Mouse (Mus musculus) limb, embryonic 13.5 days (tissue): ENCODE data around the gene Tiam1. TPM values are rescaled to one million over a fixed set of nuclear protein-coding genes. Genes with fewer than 3 reads are reported as not detected.

Source experiments
- ATAC-seq: fragments of 200-750 bp; cut with Nextera tagmentation; 2 replicates; pipeline ENCODE4 v1.8.0; 2017; ENCODE audit warnings: low read depth, moderate number of reproducible peaks, moderate TSS enrichment; ENCODE audit not compliant: low FRiP score
- H3K27ac ChIP-seq: fragments of 300-500 bp; sonication (generic); 2 replicates; pipeline ENCODE4 v1.5.1; 2015; ENCODE audit warnings: inconsistent platforms, mild to moderate bottlenecking, moderate library complexity
- H3K27me3 ChIP-seq: fragments of 300-500 bp; sonication (generic); 2 replicates; pipeline ENCODE4 v1.6.1; 2015; ENCODE audit warnings: mild to moderate bottlenecking, inconsistent platforms
- H3K36me3 ChIP-seq: fragments of 300-500 bp; sonication (generic); 2 replicates; pipeline ENCODE4 v1.6.1; 2015; ENCODE audit warnings: inconsistent platforms, mild to moderate bottlenecking, moderate library complexity
- H3K4me1 ChIP-seq: fragments of 300-500 bp; sonication (generic); 2 replicates; pipeline ENCODE4 v1.6.1; 2015; ENCODE audit warnings: inconsistent platforms
- H3K4me2 ChIP-seq: fragments of 300-500 bp; sonication (generic); replicated peaks from 2 replicates; pipeline ENCODE4 v1.6.1; 2015; ENCODE audit warnings: inconsistent platforms, mild to moderate bottlenecking, moderate library complexity
- H3K4me3 ChIP-seq: fragments of 300-500 bp; sonication (generic); 2 replicates; pipeline ENCODE4 v1.5.1; 2015; ENCODE audit warnings: moderate library complexity, mild to moderate bottlenecking, inconsistent platforms
- H3K9ac ChIP-seq: fragments of 300-500 bp; sonication (generic); 2 replicates; pipeline ENCODE4 v1.6.1; 2015; ENCODE audit warnings: mild to moderate bottlenecking, inconsistent platforms
- H3K9me3 ChIP-seq: fragments of 300-500 bp; sonication (generic); 2 replicates; pipeline ENCODE4 v1.6.1; 2016; ENCODE audit warnings: inconsistent platforms
- WGBS: fragments of 180-500 bp; shearing (Covaris S2); methylation state at CpG from one replicate; pipeline ENCODE4 v1.1.7; 2015; 5-methylcytosine and 5-hydroxymethylcytosine counted together
- polyA plus RNA-seq: library from polyadenylated mRNA; unstranded; fragments of >200 nt; fragmentation: Nextera tagmentation; extraction: Ambion mirVana; gene quantifications from 2 replicates; pipeline ENCODE4 v1.2.1, GENCODE M21; 2015

The Tiam1 gene
- polyA plus RNA-seq, 1 experiment from 2014 or later, result 55.0 TPM

DNA sequence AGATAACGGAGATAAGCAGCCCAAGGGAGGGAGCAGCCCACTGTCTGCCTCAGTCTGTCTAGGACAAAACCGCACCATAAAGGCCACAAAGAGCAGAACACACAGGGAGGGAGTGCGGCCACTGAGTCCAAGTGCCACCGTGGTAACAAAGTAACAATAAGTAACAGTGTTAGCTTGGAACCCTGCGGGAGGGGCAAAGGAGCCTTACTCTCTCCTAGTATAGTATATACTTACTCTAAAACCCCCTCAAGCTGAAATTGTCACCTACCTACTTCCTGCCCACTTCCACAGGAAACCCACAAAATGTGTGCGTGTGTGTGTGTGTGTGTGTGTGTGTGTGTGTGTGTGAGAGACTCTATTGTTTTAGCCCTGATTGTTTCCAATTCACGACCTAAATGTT lies 205.3 kb downstream of the Tiam1 start:
- ATAC-seq, result no peak
- Histone ChIP-seq H3K9ac (no peak overlapping the region), H3K27me3 (no peaks in the 10 kb centered on the region), H3K36me3 (no peaks in the 10 kb centered on the region), H3K4me1 (peaks cover 40% of the 10 kb centered on the region), H3K4me3 (no peak overlapping the region), H3K9me3 (no peaks in the 10 kb centered on the region), H3K4me2 (no peak overlapping the region), H3K27ac (no peak overlapping the region; the same call in 1 of the 2 replicates)
- 54% methylated on average over 7 of the region's 7 CpGs for WGBS

DNA sequence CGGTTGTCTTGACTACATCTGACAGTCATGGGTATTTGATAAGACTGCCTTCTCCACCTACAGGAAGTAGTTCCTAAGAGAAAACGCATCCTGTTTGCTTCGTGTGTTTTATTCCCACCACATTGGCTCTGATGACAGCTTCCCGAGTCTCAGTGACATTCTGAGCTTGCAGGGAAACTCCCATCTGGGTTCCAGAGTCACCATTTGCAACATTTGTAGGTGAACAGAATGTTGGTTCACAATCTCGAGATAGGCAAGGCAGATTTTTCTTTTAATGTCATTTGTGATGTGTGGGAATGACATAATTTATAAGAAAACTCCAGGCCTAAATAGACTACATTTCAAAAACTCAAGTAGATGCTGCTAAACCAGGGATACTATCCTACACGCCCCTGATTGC lies 207.0 kb downstream of the Tiam1 start:
- no peak overlapping the region for H3K27ac ChIP-seq
- no peak overlapping the region for H3K4me3 ChIP-seq
- no peaks in the 10 kb centered on the region for H3K27me3 ChIP-seq
- ATAC-seq, result no peak
- 71% methylated on average over 6 of the region's 6 CpGs for WGBS
- H3K4me1 ChIP-seq, result peaks cover 31% of the 10 kb centered on the region
- no peak overlapping the region for H3K9ac ChIP-seq
- no peaks in the 10 kb centered on the region for H3K9me3 ChIP-seq
- H3K36me3 ChIP-seq, result no peaks in the 10 kb centered on the region
- H3K4me2 ChIP-seq, result no peak overlapping the region

GRCm38 (mm10) chr16:89935398-89935797 lies 208.2 kb downstream of the Tiam1 start:
- ATAC-seq, result no peak
- no peak overlapping the region for H3K9ac ChIP-seq
- H3K4me2 ChIP-seq, result no peak overlapping the region
- no peaks in the 10 kb centered on the region for H3K9me3 ChIP-seq
- peaks cover 29% of the 10 kb centered on the region for H3K4me1 ChIP-seq
- WGBS, result 78% methylated on average over 12 of the region's 12 CpGs
- no peaks in the 10 kb centered on the region for H3K27me3 ChIP-seq
- H3K36me3 ChIP-seq, result no peaks in the 10 kb centered on the region; the same call in 1 of the 2 replicates
- H3K4me3 ChIP-seq, result no peak overlapping the region
- H3K27ac ChIP-seq, result no peak overlapping the region

DNA sequence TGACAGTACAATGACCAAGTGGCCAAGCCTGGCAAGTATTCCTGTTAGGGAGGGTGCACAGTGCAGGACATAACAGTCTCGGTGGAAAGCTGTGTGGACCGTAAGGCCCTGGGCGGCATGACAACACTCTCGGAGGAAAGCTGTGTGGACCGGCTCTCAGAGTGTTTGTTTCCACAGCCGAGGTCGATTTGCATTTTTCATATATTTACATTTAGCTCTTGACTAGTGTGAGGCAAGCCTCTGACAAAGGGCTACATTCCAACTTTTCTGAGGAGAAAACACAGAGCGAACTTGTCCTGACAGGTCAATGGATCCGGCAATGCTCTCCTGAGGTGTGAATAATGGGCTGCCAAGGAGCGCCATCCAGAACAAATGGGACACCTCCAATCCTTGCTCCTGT lies 209.0 kb downstream of the Tiam1 start:
- no peak for ATAC-seq
- H3K4me3 ChIP-seq, result no peak overlapping the region
- peaks cover 29% of the 10 kb centered on the region for H3K4me1 ChIP-seq
- H3K27ac ChIP-seq, result no peak overlapping the region
- no peaks in the 10 kb centered on the region; the same call in 1 of the 2 replicates for H3K36me3 ChIP-seq
- H3K9me3 ChIP-seq, result peaks cover 2% of the 10 kb centered on the region; the same call in 1 of the 2 replicates
- 76% methylated on average over 10 of the region's 10 CpGs for WGBS
- no peak overlapping the region for H3K4me2 ChIP-seq
- H3K27me3 ChIP-seq, result no peaks in the 10 kb centered on the region
- no peak overlapping the region for H3K9ac ChIP-seq

GRCm38 (mm10) chr16:89933976-89934375 lies 209.6 kb downstream of the Tiam1 start:
- no peaks in the 10 kb centered on the region for H3K27me3 ChIP-seq
- H3K27ac ChIP-seq, result no peak overlapping the region
- WGBS, result 48% methylated on average over 7 of the region's 7 CpGs

GRCm38 (mm10) chr16:89928611-89929010 lies 215.0 kb downstream of the Tiam1 start:
- Histone ChIP-seq H3K4me1 (peaks cover 13% of the 10 kb centered on the region), H3K27me3 (no peaks in the 10 kb centered on the region), H3K4me2 (no peak overlapping the region), H3K9ac (no peak overlapping the region), H3K4me3 (no peak overlapping the region), H3K27ac (no peak overlapping the region), H3K36me3 (no peaks in the 10 kb centered on the region; the same call in 1 of the 2 replicates), H3K9me3 (peaks cover 7% of the 10 kb centered on the region; the same call in 1 of the 2 replicates)
- 84% methylated on average over 7 of the region's 7 CpGs for WGBS
- ATAC-seq, result no peak

More at GRCm38 (mm10) chr16:89933976-89934375, 209.6 kb downstream of the Tiam1 start:
- Histone ChIP-seq H3K4me3 (no peak overlapping the region), H3K4me2 (no peak overlapping the region), H3K9me3 (peaks cover 7% of the 10 kb centered on the region; the same call in 1 of the 2 replicates), H3K9ac (no peak overlapping the region), H3K4me1 (peaks cover 24% of the 10 kb centered on the region), H3K36me3 (no peaks in the 10 kb centered on the region; the same call in 1 of the 2 replicates)
- no peak for ATAC-seq

DNA sequence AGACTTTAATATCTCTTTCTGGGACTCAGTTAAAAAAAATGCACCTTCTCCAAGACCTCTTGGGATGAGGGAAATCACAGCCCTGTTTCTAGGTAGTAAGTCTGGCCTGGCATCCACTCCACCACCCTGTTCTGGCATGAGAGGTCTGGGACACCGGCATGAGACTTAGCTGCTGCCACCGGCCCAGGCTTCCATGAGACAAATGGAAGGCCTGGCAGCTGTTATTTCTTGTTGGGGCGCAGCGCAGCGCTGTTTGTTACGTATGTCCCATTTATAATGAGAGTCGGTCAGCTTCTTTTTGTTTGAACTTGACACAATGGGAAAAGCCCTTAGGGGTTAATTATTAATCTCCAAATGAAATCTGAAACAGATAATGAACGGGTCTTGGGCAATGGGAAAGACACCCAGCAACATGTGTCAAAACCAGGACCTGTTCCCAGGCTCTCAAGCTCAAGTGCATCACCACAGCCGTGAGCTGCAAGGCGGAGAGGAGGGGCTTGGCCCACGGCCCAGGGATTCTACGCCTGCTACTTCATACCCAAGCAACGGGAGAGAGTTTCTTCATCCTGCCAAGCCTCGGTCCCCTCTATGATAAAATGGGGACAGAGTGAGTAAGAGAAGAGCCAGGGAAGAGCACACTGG lies 219.2 kb downstream of the Tiam1 start:
- Histone ChIP-seq H3K9me3 (0 out of 2 replicates have a peak, but pooled peaks cover 2% of the 10 kb centered on the region), H3K4me3 (no peak overlapping the region), H3K36me3 (no peaks in the 10 kb centered on the region), H3K4me1 (peaks cover 26% of the 10 kb centered on the region), H3K27me3 (no peaks in the 10 kb centered on the region), H3K4me2 (no peak overlapping the region), H3K9ac (no peak overlapping the region), H3K27ac (no peak overlapping the region)
- ATAC-seq, result no peak
- WGBS, result 65% methylated on average over 14 of the region's 14 CpGs

DNA sequence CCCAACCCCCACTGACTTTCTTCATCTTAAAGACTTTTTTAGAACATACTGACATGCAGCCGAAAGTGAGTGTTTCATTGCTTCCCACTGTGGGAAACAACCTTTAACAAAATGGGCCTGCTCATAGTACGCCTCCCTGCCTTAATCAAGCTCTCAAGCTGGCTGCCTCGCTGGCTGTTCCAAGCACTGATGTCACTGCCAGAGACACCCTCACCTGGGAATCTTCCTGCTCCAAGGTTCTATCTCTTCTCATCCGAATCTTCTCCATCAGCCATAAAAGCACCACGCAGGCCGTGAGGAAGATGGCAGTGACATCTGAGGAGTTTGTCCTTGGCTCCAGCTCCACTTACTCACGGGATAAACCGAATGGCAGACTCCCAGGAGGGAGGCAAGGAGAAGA lies 220.3 kb downstream of the Tiam1 start:
- Histone ChIP-seq H3K4me2 (no peak overlapping the region), H3K27me3 (no peaks in the 10 kb centered on the region), H3K36me3 (no peaks in the 10 kb centered on the region), H3K27ac (no peak overlapping the region), H3K4me1 (peaks cover 35% of the 10 kb centered on the region), H3K9ac (no peak overlapping the region), H3K4me3 (no peak overlapping the region), H3K9me3 (no peaks in the 10 kb centered on the region)
- no peak for ATAC-seq
- WGBS, result 76% methylated on average over 8 of the region's 8 CpGs

DNA sequence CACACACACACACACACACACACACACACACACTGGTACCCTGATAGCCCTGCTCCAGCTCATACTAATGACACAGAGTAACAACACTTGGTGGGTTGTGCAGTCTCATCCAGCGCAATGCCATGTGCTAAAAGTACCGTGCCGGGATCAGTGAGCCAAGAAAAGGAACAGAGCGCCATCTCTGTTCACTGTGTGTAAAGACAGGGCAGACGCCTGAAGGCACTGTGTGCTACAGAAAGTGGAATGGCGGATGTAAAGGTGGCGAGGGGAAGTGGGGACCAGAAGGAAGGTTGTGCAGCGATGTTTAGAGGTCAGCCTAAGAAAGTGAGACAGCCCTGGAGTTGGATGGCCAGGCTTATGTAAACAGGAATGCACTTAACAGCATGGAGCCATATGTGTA lies 221.1 kb downstream of the Tiam1 start:
- 91% methylated on average over 8 of the region's 8 CpGs for WGBS
- H3K9me3 ChIP-seq, result no peaks in the 10 kb centered on the region
- H3K36me3 ChIP-seq, result no peaks in the 10 kb centered on the region
- no peaks in the 10 kb centered on the region for H3K27me3 ChIP-seq
- no peak for ATAC-seq
- H3K4me1 ChIP-seq, result peaks cover 42% of the 10 kb centered on the region
- no peak overlapping the region for H3K4me3 ChIP-seq
- no peak overlapping the region for H3K4me2 ChIP-seq
- H3K9ac ChIP-seq, result no peak overlapping the region
- H3K27ac ChIP-seq, result no peak overlapping the region

DNA sequence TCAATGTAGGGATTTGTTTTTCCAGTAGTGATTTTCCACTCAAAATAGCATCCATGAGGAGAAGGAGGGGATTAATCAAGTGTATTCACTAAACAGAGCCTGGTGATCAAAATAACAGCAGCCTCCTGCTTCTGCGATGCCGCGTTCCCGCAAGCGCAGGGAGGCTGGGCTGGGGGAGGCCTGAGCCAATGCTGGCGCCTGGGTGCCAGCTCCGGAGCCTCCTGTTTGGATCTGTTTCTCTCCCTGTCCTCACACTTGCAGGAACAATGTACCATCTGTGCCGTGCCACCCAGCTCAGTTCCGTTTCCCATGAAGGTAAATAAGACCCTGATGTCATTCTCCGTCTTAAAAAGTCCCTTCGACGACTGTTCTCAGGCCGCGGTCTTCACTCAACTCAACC lies 222.2 kb downstream of the Tiam1 start:
- H3K36me3 ChIP-seq, result no peaks in the 10 kb centered on the region
- no peak overlapping the region for H3K4me3 ChIP-seq
- no peaks in the 10 kb centered on the region for H3K9me3 ChIP-seq
- no peak overlapping the region for H3K27ac ChIP-seq
- H3K4me1 ChIP-seq, result peaks cover 53% of the 10 kb centered on the region
- no peak overlapping the region for H3K4me2 ChIP-seq
- H3K9ac ChIP-seq, result no peak overlapping the region
- ATAC-seq, result no peak
- WGBS, result 84% methylated on average over 14 of the region's 14 CpGs
- H3K27me3 ChIP-seq, result no peaks in the 10 kb centered on the region

- no peak overlapping the region for H3K4me2 ChIP-seq
- H3K9me3 ChIP-seq, result no peaks in the 10 kb centered on the region
- no peaks in the 10 kb centered on the region for H3K27me3 ChIP-seq
- H3K27ac ChIP-seq, result no peak overlapping the region
- WGBS, result 70% methylated on average over 8 of the region's 8 CpGs
- H3K4me3 ChIP-seq, result no peak overlapping the region
- no peak overlapping the region for H3K9ac ChIP-seq
- H3K36me3 ChIP-seq, result no peaks in the 10 kb centered on the region
- peaks cover 57% of the 10 kb centered on the region for H3K4me1 ChIP-seq
- no peak for ATAC-seq
Observed at GRCm38 (mm10) chr16:89920417-89920816, 223.2 kb downstream of the Tiam1 start.

GRCm38 (mm10) chr16:89917404-89917803 lies 226.2 kb downstream of the Tiam1 start:
- Histone ChIP-seq H3K9me3 (no peaks in the 10 kb centered on the region), H3K27me3 (no peaks in the 10 kb centered on the region), H3K9ac (no peak overlapping the region), H3K27ac (no peak overlapping the region), H3K36me3 (no peaks in the 10 kb centered on the region), H3K4me3 (no peak overlapping the region), H3K4me2 (0 out of 2 replicates have a peak overlapping the region, but pooled peaks have one; percentile 9), H3K4me1 (peaks cover 66% of the 10 kb centered on the region)
- ATAC-seq, result no peak
- WGBS, result 61% methylated on average over 15 of the region's 15 CpGs

GRCm38 (mm10) chr16:89914946-89915345 lies 228.6 kb downstream of the Tiam1 start:
- 92% methylated on average over 4 of the region's 4 CpGs for WGBS
- Histone ChIP-seq H3K36me3 (no peaks in the 10 kb centered on the region), H3K9me3 (no peaks in the 10 kb centered on the region), H3K4me2 (no peak overlapping the region), H3K9ac (no peak overlapping the region), H3K27ac (no peak overlapping the region), H3K4me3 (no peak overlapping the region), H3K4me1 (peaks cover 63% of the 10 kb centered on the region), H3K27me3 (no peaks in the 10 kb centered on the region)
- ATAC-seq, result no peak
